Mouse (Mus musculus) erythroblast, embryonic 14.5 days (primary cell): ENCODE results near the gene Smarcad1. TPM values are rescaled to one million over a fixed set of nuclear protein-coding genes. Genes with fewer than 3 reads are reported as not detected.
A peak's percentile ranks its signal among the peaks of the same experiment; 100 is the strongest.
"Not testable (repeated sequence)": the region's sequence is repeated elsewhere in the genome, so short reads cannot be mapped to it uniquely, and the experiment has no call there.

Experiments
- H3K27me3 ChIP-seq: 2 replicates; pipeline ENCODE4 v1.6.1; 2012; ENCODE audit warnings: inconsistent platforms; ENCODE audit not compliant: control insufficient read depth
- H3K36me3 ChIP-seq: 2 replicates; pipeline ENCODE4 v1.6.1; 2012; ENCODE audit warnings: mild to moderate bottlenecking, inconsistent platforms; ENCODE audit not compliant: control insufficient read depth
- H3K4me1 ChIP-seq: 2 replicates; pipeline ENCODE4 v1.6.1; 2012; ENCODE audit warnings: inconsistent platforms; ENCODE audit not compliant: control insufficient read depth
- H3K4me3 ChIP-seq: replicated peaks from 2 replicates; pipeline ENCODE3; 2012; ENCODE audit warnings: moderate library complexity, mild to moderate bottlenecking, inconsistent platforms
- H3K9me3 ChIP-seq: 2 replicates; pipeline ENCODE4 v1.6.1; 2012; ENCODE audit warnings: low read length, inconsistent platforms, mixed read lengths; ENCODE audit not compliant: control insufficient read depth
- GATA1 ChIP-seq: IDR thresholded peaks from 2 replicates; pipeline ENCODE4 v1.6.1; 2012; ENCODE audit warnings: low read length, inconsistent platforms, mixed read lengths
- TAL1 ChIP-seq: IDR thresholded peaks from 3 replicates; pipeline ENCODE4 v1.6.1; 2012; ENCODE audit warnings: low read length, inconsistent platforms, mixed read lengths
- polyA plus RNA-seq: library from polyadenylated mRNA; stranded (reverse); fragments of >175 nt; gene quantifications from 2 replicates; pipeline ENCODE4 v1.2.3, GENCODE M21; 2012

Smarcad1 gene
- polyA plus RNA-seq: 0.24 and 0.34 TPM in 2 replicates

DNA sequence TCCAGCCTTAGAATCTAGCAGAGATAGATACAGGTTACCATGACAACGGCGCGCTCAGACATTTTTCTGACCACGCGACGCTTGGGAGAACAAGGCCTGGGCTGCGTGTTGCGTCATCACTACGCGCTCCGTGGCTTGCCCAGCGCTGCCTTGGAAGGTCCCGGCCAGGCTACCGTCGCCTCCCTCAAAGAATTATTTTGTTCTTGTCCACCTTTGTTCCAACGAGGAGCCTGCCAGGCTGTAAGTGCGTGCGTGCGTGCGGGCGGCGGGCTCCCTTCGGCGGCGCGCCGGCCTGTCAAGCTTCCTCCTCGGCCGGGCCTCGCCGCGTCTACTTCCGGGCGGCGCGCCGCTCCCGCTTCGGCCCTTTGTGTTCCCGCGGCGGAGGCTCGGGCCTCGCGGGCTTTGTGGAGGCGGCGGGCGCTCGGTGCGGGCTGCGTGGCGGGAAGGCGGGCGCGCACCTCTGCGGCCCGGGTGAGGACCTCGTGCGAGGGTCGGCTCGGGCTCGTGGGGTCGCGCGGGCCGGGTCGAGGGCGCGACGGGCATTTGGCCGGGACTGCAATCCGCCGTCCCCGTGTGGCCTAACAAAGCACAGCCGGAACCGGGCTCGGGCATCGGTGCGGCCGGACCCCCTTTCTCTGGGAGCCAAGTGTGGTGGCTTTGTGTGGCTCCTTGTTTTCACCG is at the start of gene Smarcad1:
Smarcad1 (plus strand) TSS at position 93 of the 681 bp plus-strand sequence.
- peaks cover 33% of the 10 kb centered on the region for H3K36me3 ChIP-seq
- H3K4me3 ChIP-seq: peak within 1 kb of the TSS; percentile 91
- H3K9me3 ChIP-seq: no peaks in the 10 kb centered on the region
- peaks cover 19% of the 10 kb centered on the region for H3K4me1 ChIP-seq
- TF ChIP-seq GATA1: no peak
- no peak for TF ChIP-seq TAL1
- H3K27me3 ChIP-seq: no peaks in the 10 kb centered on the region

GRCm38 (mm10) chr6:64996824-64997421 is 45.5 kb upstream of the Smarcad1 start:
- Histone ChIP-seq H3K4me3 (no peak overlapping the region), H3K36me3 (no peaks in the 10 kb centered on the region), H3K27me3 (no peaks in the 10 kb centered on the region), H3K4me1 (no peaks in the 10 kb centered on the region), H3K9me3 (no peaks in the 10 kb centered on the region)
- no peak for TF ChIP-seq GATA1
- TF ChIP-seq TAL1: no peak

DNA sequence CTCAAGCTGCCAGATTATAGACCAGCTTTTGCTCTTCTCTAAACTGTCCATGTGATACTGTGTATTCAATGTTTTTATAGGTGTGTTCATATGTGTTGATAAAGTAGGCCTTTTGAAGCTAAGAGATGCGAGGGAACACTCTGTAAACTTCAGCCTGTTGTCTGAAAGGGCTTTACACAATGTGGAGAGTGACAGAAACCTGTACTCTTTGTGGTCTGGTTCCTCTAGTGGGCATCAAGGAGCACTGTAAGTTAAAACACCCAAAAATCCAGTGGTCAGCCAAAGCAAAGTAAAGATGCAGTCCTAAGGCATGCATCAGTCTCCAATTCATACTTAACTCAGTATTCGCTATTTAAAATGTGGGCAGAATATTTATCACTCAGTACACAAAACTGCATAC is 44.6 kb upstream of the Smarcad1 start:
- no peaks in the 10 kb centered on the region for H3K27me3 ChIP-seq

DNA sequence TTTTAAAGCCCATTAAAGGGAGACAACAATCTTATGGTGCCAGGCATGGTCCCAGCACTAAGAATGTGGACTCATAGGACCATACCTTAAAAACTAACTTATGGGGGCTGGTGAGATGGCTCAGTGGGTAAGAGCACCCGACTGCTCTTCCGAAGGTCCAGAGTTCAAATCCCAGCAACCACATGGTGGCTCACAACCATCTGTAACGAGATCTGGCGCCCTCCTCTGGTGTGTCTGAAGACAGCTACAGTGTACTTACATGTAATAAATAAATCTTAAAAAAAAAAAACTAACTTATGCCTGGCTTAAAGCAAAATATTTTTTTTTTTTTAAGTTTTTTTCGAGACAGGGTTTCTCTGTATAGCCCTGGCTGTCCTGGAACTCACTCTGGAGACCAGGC is 41.6 kb upstream of the Smarcad1 start:
- H3K4me3 ChIP-seq, H3K27me3 ChIP-seq, H3K4me1 ChIP-seq, H3K9me3 ChIP-seq, H3K36me3 ChIP-seq: not testable (repeated sequence)

More for the DNA sequence above, 44.6 kb upstream of the Smarcad1 start:
- no peak overlapping the region for H3K4me3 ChIP-seq
- H3K4me1 ChIP-seq: no peaks in the 10 kb centered on the region
- H3K36me3 ChIP-seq: no peaks in the 10 kb centered on the region
- no peaks in the 10 kb centered on the region for H3K9me3 ChIP-seq
- TF ChIP-seq GATA1 (no peak), TAL1 (no peak)

- no peak for TF ChIP-seq GATA1
- no peak for TF ChIP-seq TAL1
- Histone ChIP-seq H3K27me3 (no peaks in the 10 kb centered on the region), H3K4me1 (no peaks in the 10 kb centered on the region), H3K9me3 (no peaks in the 10 kb centered on the region), H3K4me3 (no peak overlapping the region), H3K36me3 (no peaks in the 10 kb centered on the region)
Observed at GRCm38 (mm10) chr6:65002196-65002595, 40.2 kb upstream of the Smarcad1 start.

GRCm38 (mm10) chr6:65008836-65009235 is 33.5 kb upstream of the Smarcad1 start:
- H3K36me3 ChIP-seq: no peaks in the 10 kb centered on the region
- H3K27me3 ChIP-seq: no peaks in the 10 kb centered on the region
- TF ChIP-seq GATA1 (no peak), TAL1 (no peak)
- no peaks in the 10 kb centered on the region for H3K4me1 ChIP-seq
- no peaks in the 10 kb centered on the region for H3K9me3 ChIP-seq
- no peak overlapping the region for H3K4me3 ChIP-seq

DNA sequence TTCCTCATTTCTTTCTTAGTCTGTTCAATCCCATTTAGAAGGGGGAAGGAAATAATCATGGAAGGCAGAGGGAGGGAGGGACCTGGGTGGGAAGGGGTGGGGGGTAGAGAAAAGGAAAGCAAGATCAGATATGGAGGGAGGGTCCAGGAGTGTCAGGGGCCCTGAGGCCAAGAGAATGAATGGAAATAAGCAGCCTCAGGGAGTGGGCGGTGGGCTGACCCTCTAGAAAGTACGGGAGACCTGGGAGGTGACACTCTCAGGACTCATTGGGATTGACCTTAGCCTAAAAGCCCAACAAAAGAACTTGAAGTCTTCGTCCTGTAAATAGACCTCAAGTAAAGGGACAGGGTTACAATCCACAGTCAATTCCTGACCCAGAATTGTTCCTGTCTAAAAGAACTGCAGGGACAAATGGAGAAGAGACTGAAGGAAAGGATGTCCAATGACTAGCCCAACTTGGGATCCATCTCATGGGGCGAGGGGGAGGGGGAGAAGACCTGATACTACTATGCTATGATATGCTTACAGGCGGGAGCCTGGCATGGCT is 30.9 kb upstream of the Smarcad1 start:
- Histone ChIP-seq H3K27me3 (no peaks in the 10 kb centered on the region), H3K36me3 (no peaks in the 10 kb centered on the region), H3K9me3 (no peaks in the 10 kb centered on the region), H3K4me3 (no peak overlapping the region), H3K4me1 (no peaks in the 10 kb centered on the region)
- TF ChIP-seq GATA1: no peak
- TF ChIP-seq TAL1: no peak

- no peaks in the 10 kb centered on the region for H3K27me3 ChIP-seq
- no peaks in the 10 kb centered on the region for H3K36me3 ChIP-seq
- H3K4me3 ChIP-seq: no peak overlapping the region
- H3K9me3 ChIP-seq: no peaks in the 10 kb centered on the region
- no peaks in the 10 kb centered on the region for H3K4me1 ChIP-seq
- TF ChIP-seq GATA1 (no peak), TAL1 (no peak)
Observed at GRCm38 (mm10) chr6:65012142-65012541, 30.2 kb upstream of the Smarcad1 start.

DNA sequence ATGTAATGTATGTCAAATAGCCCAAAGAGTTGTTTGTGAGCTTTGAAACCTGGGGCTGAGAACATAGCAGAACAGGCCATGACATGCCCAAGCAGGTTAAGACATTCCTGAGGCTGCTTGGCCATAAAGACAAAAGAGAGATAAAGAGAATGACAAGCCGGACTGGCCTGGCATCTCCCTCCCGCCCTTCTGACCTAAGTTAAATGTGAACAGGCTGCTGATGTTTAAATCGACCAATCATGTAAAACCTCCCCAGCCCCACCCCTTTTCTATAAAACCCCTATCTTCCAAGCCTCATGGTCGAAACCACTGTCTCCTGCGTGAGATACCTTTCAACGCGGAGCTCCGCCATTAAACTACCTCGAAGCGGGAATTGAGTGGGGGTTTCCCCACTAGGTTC is 24.8 kb upstream of the Smarcad1 start:
- no peak overlapping the region for H3K4me3 ChIP-seq
- TF ChIP-seq GATA1 (no peak), TAL1 (no peak)

DNA sequence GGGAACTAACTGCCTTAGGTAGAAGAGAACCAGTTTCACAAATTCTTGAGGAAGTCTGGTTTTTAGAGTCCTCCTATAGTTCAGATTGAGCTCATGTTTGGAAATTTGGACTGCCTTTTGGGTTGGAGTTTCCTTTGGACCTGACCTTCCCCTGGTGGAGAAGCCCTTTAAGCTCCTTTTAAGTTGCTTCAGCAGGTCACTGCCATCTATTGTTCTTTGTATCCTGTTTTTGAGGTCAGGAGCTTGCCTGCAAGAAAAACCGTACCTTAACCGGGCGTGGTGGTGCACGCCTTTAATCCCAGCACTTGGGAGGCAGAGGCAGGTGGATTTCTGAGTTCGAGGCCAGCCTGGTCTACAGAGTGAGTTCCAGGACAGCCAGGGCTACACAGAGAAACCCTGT is 23.4 kb upstream of the Smarcad1 start:
- not testable (repeated sequence) for H3K4me1 ChIP-seq, H3K9me3 ChIP-seq, H3K36me3 ChIP-seq, H3K4me3 ChIP-seq, H3K27me3 ChIP-seq

More for the DNA sequence above, 24.8 kb upstream of the Smarcad1 start:
- no peaks in the 10 kb centered on the region for H3K36me3 ChIP-seq
- no peaks in the 10 kb centered on the region for H3K9me3 ChIP-seq
- H3K4me1 ChIP-seq: no peaks in the 10 kb centered on the region
- no peaks in the 10 kb centered on the region for H3K27me3 ChIP-seq
